Mouse (Mus musculus) embryonic fibroblast, embryonic 13.5 days (primary cell): ENCODE data around the gene 3110082J24Rik.
A peak's percentile ranks its signal among the peaks of the same experiment; 100 is the strongest.

Experiments used
- CTCF ChIP-seq: IDR thresholded peaks from 2 replicates; pipeline ENCODE4 v1.5.1; 2011; ENCODE audit warnings: mild to moderate bottlenecking, control low read depth, low read length, moderate library complexity, borderline replicate concordance; ENCODE audit not compliant: insufficient read depth
- POLR2A ChIP-seq: IDR thresholded peaks from 2 replicates; pipeline ENCODE4 v1.6.1; 2011; ENCODE audit warnings: low read depth, mild to moderate bottlenecking, control low read depth, low read length, moderate library complexity

GRCm38 (mm10) chr5:30154474-30155394 lies 48.8 kb upstream of the 3110082J24Rik start, which contains the start of the genes Hadha and Hadhb:
- TF ChIP-seq CTCF (no peak), POLR2A (peak; percentile 91)
